ENCODE assay signal across 8 mouse cellular contexts in genomic region chr16:34095093-34095465, GRCm38 (mm10).
DNase-seq lines count a peak whose midpoint lies in the region; ATAC-seq and TF ChIP-seq lines count a peak whose summit lies in the region.

No protein-coding gene starts in this region.

- TF ChIP-seq EP300 in heart, postnatal 0 days (IDR thresholded peaks at IDR 0.05; ENCODE audit: low read depth): no peak

- DNase-seq in heart, postnatal 0 days (ENCODE audit: low spot score): no peak
- DNase-seq in heart, adult 9 months (ENCODE audit: low spot score in 2 of 2): no peak
- DNase-seq in hindbrain, embryonic 11.5 days (ENCODE audit: low spot score): no peak
- DNase-seq in midbrain, embryonic 10.5 days (ENCODE audit: low spot score): no peak
- DNase-seq in layer of hippocampus, adult 8-10 months (ENCODE audit: low spot score in 2 of 2): no peak
- DNase-seq in urinary bladder, adult 18-20 months (ENCODE audit: low spot score in 2 of 2): no peak
- no peak for DNase-seq in gastrocnemius, adult 18-20 months (ENCODE audit: low spot score)

- 2% methylated on average over 3 of the region's 3 CpGs for WGBS in heart, postnatal 0 days
- WGBS in hindbrain, embryonic 11.5 days: 1% methylated on average over 3 of the region's 3 CpGs
- WGBS in midbrain, embryonic 10.5 days: 0% methylated on average over 3 of the region's 3 CpGs

- no peaks in the 10 kb centered on the region for H3K9me3 ChIP-seq in heart, postnatal 0 days (replicated peaks; ENCODE audit: control insufficient read depth, low read length)
- H3K9me3 ChIP-seq in hindbrain, embryonic 11.5 days (ENCODE audit: control insufficient read depth, low read length): no peaks in the 10 kb centered on the region
- H3K9me3 ChIP-seq in midbrain, embryonic 10.5 days (replicated peaks): no peaks in the 10 kb centered on the region

- H3K36me3 ChIP-seq in heart, postnatal 0 days (replicated peaks; ENCODE audit: control insufficient read depth, insufficient read depth, low read length): no peaks in the 10 kb centered on the region
- H3K36me3 ChIP-seq in hindbrain, embryonic 11.5 days (ENCODE audit: control insufficient read depth, insufficient read depth, low read length): no peaks in the 10 kb centered on the region
- no peaks in the 10 kb centered on the region for H3K36me3 ChIP-seq in midbrain, embryonic 10.5 days

- no peak for ATAC-seq in heart, postnatal 0 days (ENCODE audit: insufficient read depth, low read depth)
- ATAC-seq in hindbrain, embryonic 11.5 days (ENCODE audit: low FRiP score): no peak; the same call in 1 of the 2 replicates

- H3K4me2 ChIP-seq in heart, postnatal 0 days (ENCODE audit: low read depth, low read length): peak overlapping the region; percentile 84
- H3K4me2 ChIP-seq in hindbrain, embryonic 11.5 days (replicated peaks; ENCODE audit: low read depth, low read length): peak overlapping the region; percentile 66

- no peaks in the 10 kb centered on the region for H3K27me3 ChIP-seq in heart, postnatal 0 days (ENCODE audit: control insufficient read depth, insufficient read depth, low read length)
- H3K27me3 ChIP-seq in hindbrain, embryonic 11.5 days (ENCODE audit: control insufficient read depth, insufficient read depth, low read length): no peaks in the 10 kb centered on the region
- H3K27me3 ChIP-seq in midbrain, embryonic 10.5 days (ENCODE audit: low read depth, poor library complexity, severe bottlenecking): peaks cover 24% of the 10 kb centered on the region

- peak overlapping the region; percentile 89 for H3K27ac ChIP-seq in heart, postnatal 0 days (ENCODE audit: low read depth)
- no peak overlapping the region for H3K27ac ChIP-seq in brown adipose tissue, adult 24 weeks (replicated peaks; ENCODE audit: low read depth, low read length)
- H3K27ac ChIP-seq in hindbrain, embryonic 11.5 days (ENCODE audit: low read depth, low read length): no peak overlapping the region
- H3K27ac ChIP-seq in midbrain, embryonic 10.5 days (replicated peaks): peak overlapping the region; percentile 81

- H3K9ac ChIP-seq in heart, postnatal 0 days (replicated peaks; ENCODE audit: low read depth, low read length): peak overlapping the region; percentile 80
- H3K9ac ChIP-seq in hindbrain, embryonic 11.5 days (ENCODE audit: low read depth, low read length): peak overlapping the region; percentile 29; the same call in 1 of the 2 replicates

- no peak for TF ChIP-seq CTCF in heart, postnatal 0 days (IDR thresholded peaks at IDR 0.05; ENCODE audit: low read depth)

- peaks cover 15% of the 10 kb centered on the region for H3K4me1 ChIP-seq in heart, postnatal 0 days (ENCODE audit: control insufficient read depth, insufficient read depth)
- H3K4me1 ChIP-seq in brown adipose tissue, adult 24 weeks (ENCODE audit: control insufficient read depth, insufficient read depth, insufficient read length, low read length): peaks cover 4% of the 10 kb centered on the region
- peaks cover 10% of the 10 kb centered on the region for H3K4me1 ChIP-seq in hindbrain, embryonic 11.5 days (replicated peaks; ENCODE audit: control insufficient read depth, insufficient read depth, low read length)
- H3K4me1 ChIP-seq in midbrain, embryonic 10.5 days: peaks cover 34% of the 10 kb centered on the region

- peak overlapping the region; percentile 85 for H3K4me3 ChIP-seq in heart, postnatal 0 days (ENCODE audit: low read depth, low read length)
- H3K4me3 ChIP-seq in brown adipose tissue, adult 24 weeks (ENCODE audit: insufficient read depth, low read depth, low read length): peak overlapping the region; percentile 52
- H3K4me3 ChIP-seq in hindbrain, embryonic 11.5 days (ENCODE audit: low read depth, low read length): peak overlapping the region; percentile 41
- peak overlapping the region; percentile 67 for H3K4me3 ChIP-seq in midbrain, embryonic 10.5 days

Comparison
In these comparisons a context has a peak if more than half of its experiments do, and no peak if none do; other contexts are left out.
1. H3K27ac ChIP-seq: peak in heart, postnatal 0 days (single experiment) and midbrain, embryonic 10.5 days (single experiment); none in brown adipose tissue, adult 24 weeks (single experiment) and hindbrain, embryonic 11.5 days (single experiment).
2. Peak in every context shown above with its lines, with median percentiles within 50 percentile points of each other: H3K4me3 ChIP-seq.